Mouse (Mus musculus) embryonic facial prominence, embryonic 14.5 days (tissue): Measurements from ENCODE around the gene Lcor. TPM values are rescaled to one million over a fixed set of nuclear protein-coding genes. Genes with fewer than 3 reads are reported as not detected.

ENCODE experiments used
- microRNA-seq: library from miRNA; unstranded; fragments of <30 nt; microRNA quantifications from one replicate; pipeline ENCODE4, GENCODE M21; 2016; ENCODE audit warnings: borderline number of aligned reads
- polyA plus RNA-seq: library from polyadenylated mRNA; unstranded; fragments of >200 nt; fragmentation: Nextera tagmentation; extraction: Ambion mirVana; gene quantifications from 2 replicates; pipeline ENCODE4 v1.2.1, GENCODE M21; 2014

Lcor gene
- polyA plus RNA-seq, 1 experiment from 2014 or later, result 9.7 TPM

Small RNAs within 50 kb of the gene (microRNA-seq; reads per million reads assigned to microRNA genes)
- not detected for gene Mir8091

Other genes starting within 250 kb of the Lcor start
- 172 and 180 TPM in 2 replicates for gene Tm9sf3, start 218.6 kb upstream of the Lcor start, polyA plus RNA-seq
- gene Pik3ap1, start 97.5 kb upstream of the Lcor start, polyA plus RNA-seq, result 2.7 and 4.2 TPM in 2 replicates
- 3.5 and 3.8 TPM in 2 replicates for gene Gm340, start 99.7 kb downstream of the Lcor start, polyA plus RNA-seq